Mouse (Mus musculus) cerebellum, adult (tissue): ENCODE data around the gene 2900026A02Rik.
A peak's percentile ranks its signal among the peaks of the same experiment; 100 is the strongest.

Experiments
- ATAC-seq: cut with Nextera tagmentation; 2 replicates; pipeline ENCODE4 v1.9.2; 2017; ENCODE audit warnings: mild to moderate bottlenecking, moderate library complexity, mixed read lengths; ENCODE audit not compliant: insufficient number of reproducible peaks, low FRiP score, low TSS enrichment

Gene 2900026A02Rik

GRCm38 (mm10) chr5:113179843-113180682, 41.0 kb downstream of the 2900026A02Rik start:
- ATAC-seq: peak; percentile 52; the same call in 1 of the 2 replicates

DNA sequence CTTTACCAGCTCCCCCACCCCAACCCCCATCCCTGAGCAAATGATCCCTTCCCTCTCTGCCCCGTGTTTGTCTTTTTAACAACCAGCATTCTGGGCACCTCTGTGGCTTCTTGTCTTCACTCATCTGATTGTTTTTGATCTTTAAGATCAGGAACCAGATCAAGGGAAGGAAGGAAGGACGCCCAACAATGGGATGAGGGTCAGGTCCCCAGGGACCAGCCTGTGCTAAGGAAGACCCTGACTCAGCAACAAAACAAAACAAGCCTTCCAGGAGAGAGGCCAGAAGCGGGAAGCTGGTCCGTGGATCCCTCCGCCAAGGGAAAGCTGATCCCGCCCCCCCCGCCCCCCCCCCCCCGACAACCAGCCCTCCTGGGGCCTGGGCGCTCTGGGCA, 41.6 kb downstream of the 2900026A02Rik start:
- ATAC-seq: no peak

DNA sequence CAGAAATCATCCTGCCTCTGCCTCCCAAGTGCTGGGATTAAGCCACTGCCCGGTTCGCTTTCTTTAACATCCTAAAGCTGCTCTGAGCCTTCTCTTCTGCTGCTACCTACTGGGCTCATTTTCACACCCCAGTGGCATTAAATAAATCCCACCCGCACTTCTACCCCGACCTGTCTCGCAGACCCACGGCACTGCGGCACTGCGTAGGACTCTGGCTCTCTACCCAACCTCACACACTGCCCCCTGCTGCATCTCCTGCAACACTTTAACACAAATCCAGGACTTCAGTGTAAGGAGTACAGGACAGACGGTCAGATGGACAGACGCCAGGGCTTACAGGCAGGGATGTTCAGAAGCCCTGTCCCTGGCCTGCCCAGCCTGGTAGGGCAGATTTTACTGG, 45.1 kb downstream of the 2900026A02Rik start:
- ATAC-seq: no peak

DNA sequence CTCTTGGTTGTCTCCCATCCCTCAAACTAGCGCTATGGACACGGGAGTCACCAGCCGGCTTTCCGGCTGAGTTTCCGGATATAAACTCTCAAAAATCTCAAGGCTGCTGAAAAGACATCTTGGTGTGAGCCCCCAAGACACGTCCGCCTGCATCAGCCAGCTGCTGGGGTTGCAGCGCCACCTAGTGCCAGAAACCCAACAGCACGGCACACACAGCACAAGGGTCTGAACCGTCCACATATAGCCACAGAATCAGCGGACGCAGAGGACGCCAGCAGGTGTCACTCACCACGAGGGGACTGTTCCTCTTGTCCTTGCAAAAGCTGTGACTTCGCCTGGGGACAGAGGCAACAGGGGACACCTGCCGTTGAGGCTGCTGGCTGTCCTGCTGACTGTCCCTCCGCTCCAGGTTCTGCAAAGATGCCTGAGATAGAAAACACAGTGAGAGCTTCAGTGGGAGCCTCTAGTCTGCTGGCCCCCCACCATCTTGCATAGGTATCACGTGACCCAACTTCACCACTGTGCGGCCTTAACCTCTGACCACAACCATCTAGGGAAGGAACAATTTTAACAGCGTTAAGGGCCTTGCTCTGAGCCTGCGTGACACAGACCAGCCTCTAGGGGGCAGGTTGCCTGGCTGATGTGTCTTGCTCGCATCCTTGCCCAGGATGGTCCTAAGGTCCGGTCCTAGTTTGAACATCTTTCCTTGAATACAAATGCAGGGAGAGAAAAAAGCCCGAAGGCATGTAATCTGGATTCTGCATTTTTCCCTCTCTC, 45.9 kb downstream of the 2900026A02Rik start:
- ATAC-seq: no peak

DNA sequence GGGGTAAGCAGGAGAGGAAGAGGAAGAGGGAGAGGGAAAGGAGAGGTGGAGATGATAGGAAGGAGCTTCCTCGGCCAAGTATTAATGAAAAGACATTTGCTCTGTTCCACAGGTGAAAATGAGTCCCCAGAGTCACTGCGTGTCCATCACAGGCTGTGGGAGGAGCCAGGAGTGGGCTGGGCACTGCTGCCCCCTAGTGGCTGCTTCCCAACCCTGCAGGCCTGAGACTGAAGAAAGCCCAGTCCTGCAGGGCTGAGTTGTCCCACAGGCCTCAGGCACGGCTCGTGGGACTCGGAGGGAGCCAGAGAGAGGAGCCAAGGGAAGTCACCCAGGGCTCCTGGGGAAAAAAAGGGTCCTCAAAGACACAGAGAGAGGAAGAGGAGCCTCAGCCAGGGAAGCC, 47.7 kb downstream of the 2900026A02Rik start:
- ATAC-seq: 0 out of 2 replicates have a peak, but pooled peaks have one; percentile 31

- ATAC-seq: no peak
Observed at GRCm38 (mm10) chr5:113171968-113172578, 49.0 kb downstream of the 2900026A02Rik start.

DNA sequence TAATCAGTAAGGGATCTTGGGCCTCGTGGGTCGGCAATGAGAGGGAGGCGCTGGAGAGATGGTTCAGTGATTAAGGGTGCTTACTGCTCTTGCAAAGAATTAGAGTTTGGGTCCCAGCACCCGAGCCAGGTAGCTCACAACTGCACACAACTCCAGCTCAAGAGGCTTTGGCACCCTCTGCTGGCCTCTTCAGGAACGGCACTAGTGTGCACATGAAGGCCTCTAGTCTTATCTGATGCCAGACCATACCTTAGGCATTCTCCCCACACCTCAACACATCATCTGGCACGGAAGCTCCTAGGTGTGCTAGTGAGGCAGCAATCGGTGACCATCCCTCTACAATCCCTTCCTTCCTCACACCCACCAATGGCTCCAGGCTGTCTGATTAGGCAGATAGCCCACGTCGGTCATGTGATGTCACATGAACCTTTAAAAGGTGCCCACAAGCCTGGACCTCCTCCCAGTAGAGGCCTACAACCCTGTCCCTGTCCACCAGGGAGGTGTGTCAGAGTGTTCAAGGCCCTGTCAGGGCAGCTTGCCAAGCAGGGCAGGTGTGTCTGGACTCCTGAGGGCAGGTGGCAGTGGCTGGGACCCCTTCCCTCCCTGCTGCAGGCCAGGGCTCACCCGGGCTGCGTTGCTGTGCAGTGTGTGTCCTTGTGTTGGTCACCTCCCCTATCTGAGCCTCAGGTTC, 50.8 kb downstream of the 2900026A02Rik start:
- ATAC-seq: no peak

GRCm38 (mm10) chr5:113167733-113168132, 53.3 kb downstream of the 2900026A02Rik start:
- ATAC-seq: no peak

DNA sequence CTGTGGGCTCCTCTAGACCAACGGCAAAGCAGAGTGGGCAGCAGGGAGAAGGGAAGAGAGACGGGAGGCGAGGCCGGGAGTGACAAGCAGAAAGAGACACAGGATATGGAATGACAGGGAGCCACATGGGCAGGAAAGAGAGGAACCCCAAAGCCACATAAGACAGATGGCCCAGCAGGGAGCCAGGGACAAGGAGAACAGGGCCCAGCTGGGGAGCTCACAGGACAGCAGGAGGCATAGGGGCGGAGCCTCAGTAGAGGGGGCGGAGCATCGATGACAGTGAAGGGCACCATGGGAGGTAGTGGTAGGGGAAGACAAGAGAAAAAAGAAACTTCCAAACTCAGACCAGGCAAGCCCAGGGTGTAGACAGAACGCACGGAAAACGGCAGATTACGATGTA, 55.6 kb downstream of the 2900026A02Rik start:
- ATAC-seq: no peak

DNA sequence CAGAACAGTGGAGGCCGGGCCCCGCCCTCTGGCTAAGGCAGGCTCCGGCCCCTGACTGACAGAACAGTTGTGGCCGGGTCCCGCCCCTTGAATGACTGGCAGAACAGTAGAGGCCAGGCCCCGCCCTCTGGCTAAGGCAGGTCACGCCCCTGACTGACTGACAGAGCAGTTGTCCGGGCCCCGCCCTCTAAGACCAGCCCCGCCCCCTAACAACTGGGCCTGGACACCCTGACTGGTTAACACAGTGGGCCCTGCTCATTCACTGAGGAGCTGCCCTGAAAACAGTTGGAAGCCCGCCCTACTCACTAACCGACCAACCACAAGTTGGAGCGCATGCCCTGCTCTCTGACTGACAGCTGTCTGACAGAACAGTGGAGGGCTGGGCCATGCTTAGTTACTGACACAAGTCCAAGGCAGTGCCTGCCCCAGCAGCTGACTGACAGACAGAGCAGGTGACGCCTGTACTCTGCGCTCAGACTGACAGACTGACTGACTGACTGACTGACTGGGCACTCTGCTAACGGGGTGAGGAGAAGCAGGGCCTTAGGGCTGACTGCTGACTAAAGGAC, 56.1 kb downstream of the 2900026A02Rik start:
- no peak for ATAC-seq

DNA sequence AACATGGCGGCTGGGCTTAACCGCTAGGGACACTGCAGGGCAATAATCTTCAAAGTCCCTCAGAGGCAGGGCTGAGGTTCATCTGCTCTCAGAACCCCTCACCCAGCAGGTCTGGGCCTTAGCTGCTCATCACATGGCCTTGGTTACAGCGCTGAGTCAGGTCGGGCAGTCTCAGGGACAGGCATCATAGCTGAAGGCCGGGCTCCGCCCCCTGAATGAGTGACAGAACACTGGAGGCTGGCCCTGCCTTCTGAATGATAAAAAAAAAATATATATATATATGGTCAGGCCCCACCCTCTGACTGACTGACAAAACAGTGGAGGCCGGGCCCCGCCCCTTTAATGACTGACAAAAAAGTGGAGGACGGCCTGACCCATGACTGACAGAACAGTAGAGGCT, 56.6 kb downstream of the 2900026A02Rik start:
- no peak for ATAC-seq

DNA sequence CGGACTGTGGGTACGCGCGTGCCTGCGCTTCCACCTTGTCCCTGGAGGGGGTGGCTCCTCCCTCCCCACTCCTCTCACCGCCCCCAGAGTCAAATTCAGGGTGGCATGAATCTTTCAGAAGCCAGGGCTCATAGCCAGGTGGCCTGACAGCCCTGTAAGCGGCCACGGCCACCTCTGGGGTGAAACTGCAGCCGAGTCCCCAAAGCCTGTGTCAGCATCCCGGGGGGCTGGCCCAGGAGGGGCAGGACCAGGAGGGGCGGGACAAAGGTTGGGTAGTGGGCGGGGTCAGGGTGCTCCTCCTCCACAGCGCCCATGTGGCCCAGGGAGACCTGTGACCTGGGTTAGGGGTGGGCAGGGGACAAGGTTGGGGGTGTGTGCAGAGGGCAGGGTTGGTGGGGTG, 57.9 kb downstream of the 2900026A02Rik start:
- no peak for ATAC-seq

- ATAC-seq: no peak
Observed at GRCm38 (mm10) chr5:113162699-113163098, 58.3 kb downstream of the 2900026A02Rik start.

- ATAC-seq: no peak
Observed at GRCm38 (mm10) chr5:113161576-113161975, 59.5 kb downstream of the 2900026A02Rik start.

- no peak for ATAC-seq
Observed at GRCm38 (mm10) chr5:113160320-113160719, 60.7 kb downstream of the 2900026A02Rik start.

DNA sequence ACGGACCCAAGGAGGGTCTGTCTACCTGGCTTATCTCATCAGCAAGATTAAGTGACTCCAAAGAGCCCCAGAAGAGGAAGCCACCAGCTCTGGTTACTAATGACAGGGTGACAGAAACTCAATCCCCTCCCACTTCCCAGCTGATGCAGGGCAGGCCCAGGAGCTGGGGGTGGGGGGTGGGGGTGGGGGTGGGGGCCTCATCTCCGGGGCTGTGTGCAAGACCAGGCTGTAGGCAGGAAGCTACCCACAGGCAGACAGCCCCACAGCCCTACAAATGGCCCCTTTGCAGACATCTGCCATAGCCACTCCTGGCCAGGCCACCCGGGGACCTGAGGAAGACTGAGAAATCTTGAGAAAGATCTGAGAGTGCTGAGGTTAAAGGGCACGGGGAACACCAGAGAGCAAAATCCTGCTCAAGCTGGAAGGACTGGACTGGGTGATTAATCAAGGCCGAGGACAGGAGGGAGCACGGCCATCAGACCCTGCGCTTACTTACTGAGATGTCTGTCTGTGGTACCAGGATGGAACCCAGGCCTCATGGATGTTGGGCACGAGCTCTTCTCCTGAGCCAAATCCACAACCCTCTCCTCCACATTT, 62.2 kb downstream of the 2900026A02Rik start:
- ATAC-seq: no peak

GRCm38 (mm10) chr5:113157588-113157987, 63.4 kb downstream of the 2900026A02Rik start:
- ATAC-seq: no peak

GRCm38 (mm10) chr5:113157006-113157405, 64.0 kb downstream of the 2900026A02Rik start:
- ATAC-seq: no peak

DNA sequence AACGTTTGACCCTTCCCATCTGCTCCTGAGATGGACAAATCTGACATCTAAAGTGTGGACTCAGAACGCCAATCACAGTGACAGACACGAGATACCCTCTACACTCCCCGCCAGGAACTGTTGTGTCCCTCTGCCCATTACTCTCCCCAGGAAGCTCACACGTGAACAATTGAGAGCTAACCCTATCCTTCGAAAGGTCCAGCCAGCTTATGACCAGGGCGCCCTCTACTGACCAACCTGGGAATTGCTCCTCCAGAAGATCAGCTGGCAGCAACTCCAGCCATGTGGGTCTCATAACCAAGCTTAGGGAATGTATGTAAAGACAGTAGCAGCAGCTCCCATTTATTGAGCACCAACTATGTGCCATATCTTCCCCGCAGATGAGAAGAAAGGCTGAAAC, 65.9 kb downstream of the 2900026A02Rik start:
- ATAC-seq: no peak

DNA sequence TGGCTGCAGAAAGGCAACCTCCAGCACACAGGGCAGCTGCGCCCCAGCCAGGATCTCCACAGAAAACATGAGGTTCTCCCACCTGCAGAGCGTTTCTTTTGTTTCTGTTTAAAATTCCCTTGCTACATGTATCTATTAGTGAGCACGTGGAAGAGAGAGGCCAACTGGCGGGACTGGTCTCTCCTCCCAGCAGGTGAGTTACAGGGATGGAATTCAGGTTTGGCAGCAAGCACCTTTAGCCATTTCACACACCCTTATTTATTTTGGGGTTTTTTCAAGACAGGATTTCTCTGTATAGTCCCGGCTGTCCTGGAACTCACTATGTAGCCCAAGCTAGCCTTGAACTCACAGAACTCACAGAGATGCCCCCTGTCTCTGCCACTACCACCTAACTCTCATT, 66.6 kb downstream of the 2900026A02Rik start:
- no peak for ATAC-seq
